Mouse (Mus musculus): ENCODE measurements at regions not wholly inside any gene's neighbourhood (a gene's known extent, or its start where the extent isn't known, plus 50 kb on each side); places are given as distances from the start of the nearest gene placed in this dataset.

DNA sequence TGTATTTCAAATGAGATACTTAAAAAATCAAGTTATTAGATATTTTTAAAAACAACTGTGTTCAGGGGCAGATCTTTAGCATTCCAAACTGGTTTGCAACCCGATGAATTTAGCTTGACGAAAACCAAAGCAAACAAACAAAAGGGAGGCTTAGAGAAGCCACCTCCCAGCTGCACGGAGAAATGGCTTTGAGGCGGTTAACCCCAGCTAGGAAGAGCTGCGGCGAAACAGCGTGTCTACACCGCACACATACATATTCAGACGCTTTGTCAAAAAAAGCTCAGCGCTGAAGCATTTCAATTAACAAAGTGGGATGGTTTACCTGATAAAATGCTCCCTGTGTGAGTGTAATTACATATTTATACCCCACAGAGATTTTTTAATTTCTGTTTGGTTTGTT, 123.0 kb upstream of the Ap5m1 start:
- no peak overlapping the region for H3K9ac ChIP-seq (ENCODE audit: low read depth, low read length)
- H3K4me1 ChIP-seq (ENCODE audit: control insufficient read depth, low read depth, low read length) = no peaks in the 10 kb centered on the region
- 69% methylated on average over 10 of the region's 10 CpGs for WGBS (ENCODE audit: insufficient replicate concordance)
- H3K27ac ChIP-seq (ENCODE audit: low read length) = no peak overlapping the region
- no peak overlapping the region for H3K4me3 ChIP-seq (ENCODE audit: low read depth, low read length)
- H3K36me3 ChIP-seq (ENCODE audit: control insufficient read depth, insufficient read depth) = no peaks in the 10 kb centered on the region
- no peak overlapping the region for H3K4me2 ChIP-seq (ENCODE audit: low read depth, low read length)
- ATAC-seq (ENCODE audit: low read depth) = no peak
- H3K9me3 ChIP-seq (replicated peaks; ENCODE audit: control insufficient read depth, low read length) = no peaks in the 10 kb centered on the region
- H3K27me3 ChIP-seq (ENCODE audit: control insufficient read depth, insufficient read depth, low read depth, low read length) = no peaks in the 10 kb centered on the region

DNA sequence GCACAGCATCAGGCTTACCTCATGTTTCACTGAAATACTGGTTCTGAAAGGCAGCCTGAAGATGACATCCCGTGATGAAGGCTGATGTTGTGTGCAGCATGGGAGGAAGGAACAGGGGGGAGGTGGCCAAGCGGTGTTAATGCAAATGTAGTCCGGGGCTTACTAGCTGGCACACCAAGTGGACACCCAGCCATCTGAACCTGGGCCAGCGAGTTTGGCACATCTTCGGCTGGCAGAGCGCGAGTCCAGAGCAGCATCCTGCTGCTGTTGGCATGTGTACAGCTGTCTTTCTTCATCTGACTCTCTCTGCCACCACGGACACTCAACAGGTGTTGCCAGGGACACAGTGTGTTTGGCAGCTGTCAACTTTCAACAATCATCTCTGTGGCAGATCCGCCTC, 135.0 kb upstream of the Ap5m1 start:
- Histone ChIP-seq H3K4me3 (ENCODE audit: low read depth, low read length) (no peak overlapping the region), H3K4me1 (ENCODE audit: control insufficient read depth, low read depth, low read length) (no peaks in the 10 kb centered on the region), H3K9ac (ENCODE audit: low read depth, low read length) (no peak overlapping the region), H3K27me3 (ENCODE audit: control insufficient read depth, insufficient read depth, low read depth, low read length) (no peaks in the 10 kb centered on the region), H3K9me3 (replicated peaks; ENCODE audit: control insufficient read depth, low read length) (no peaks in the 10 kb centered on the region), H3K4me2 (ENCODE audit: low read depth, low read length) (no peak overlapping the region), H3K27ac (ENCODE audit: low read length) (no peak overlapping the region), H3K36me3 (ENCODE audit: control insufficient read depth, insufficient read depth) (no peaks in the 10 kb centered on the region)
- WGBS (ENCODE audit: insufficient replicate concordance) = 67% methylated on average over 9 of the region's 9 CpGs
- no peak for ATAC-seq (ENCODE audit: low read depth)

DNA sequence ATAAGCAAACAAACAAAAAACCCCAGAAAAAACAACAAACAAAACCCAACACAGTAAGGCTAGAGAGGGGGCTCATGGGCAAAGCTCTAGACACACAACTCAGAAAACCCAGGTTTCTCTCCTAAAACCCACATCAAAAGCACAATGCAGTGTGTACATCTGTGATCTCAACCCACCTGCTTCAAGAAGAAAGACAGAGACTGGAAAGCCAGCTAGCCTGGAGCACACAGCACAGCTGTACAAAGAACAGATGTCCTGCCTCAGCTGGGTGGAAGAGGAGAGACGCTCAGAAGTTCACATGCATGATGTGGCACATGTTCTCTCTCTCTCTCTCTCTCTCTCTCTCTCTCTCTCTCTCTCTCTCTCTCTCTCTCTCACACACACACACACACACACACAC, 140.0 kb upstream of the Ap5m1 start:
- H3K4me1 ChIP-seq (ENCODE audit: control insufficient read depth, low read depth, low read length) = no peaks in the 10 kb centered on the region
- no peak overlapping the region for H3K9ac ChIP-seq (ENCODE audit: low read depth, low read length)
- no peaks in the 10 kb centered on the region for H3K9me3 ChIP-seq (replicated peaks; ENCODE audit: control insufficient read depth, low read length)
- 50% methylated on average over 1 of the region's 1 CpGs for WGBS (ENCODE audit: insufficient replicate concordance)
- no peak overlapping the region for H3K4me3 ChIP-seq (ENCODE audit: low read depth, low read length)
- H3K4me2 ChIP-seq (ENCODE audit: low read depth, low read length) = no peak overlapping the region
- H3K27ac ChIP-seq (ENCODE audit: low read length) = no peak overlapping the region
- H3K27me3 ChIP-seq (ENCODE audit: control insufficient read depth, insufficient read depth, low read depth, low read length) = no peaks in the 10 kb centered on the region
- no peak for ATAC-seq (ENCODE audit: low read depth)
- H3K36me3 ChIP-seq (ENCODE audit: control insufficient read depth, insufficient read depth) = no peaks in the 10 kb centered on the region

DNA sequence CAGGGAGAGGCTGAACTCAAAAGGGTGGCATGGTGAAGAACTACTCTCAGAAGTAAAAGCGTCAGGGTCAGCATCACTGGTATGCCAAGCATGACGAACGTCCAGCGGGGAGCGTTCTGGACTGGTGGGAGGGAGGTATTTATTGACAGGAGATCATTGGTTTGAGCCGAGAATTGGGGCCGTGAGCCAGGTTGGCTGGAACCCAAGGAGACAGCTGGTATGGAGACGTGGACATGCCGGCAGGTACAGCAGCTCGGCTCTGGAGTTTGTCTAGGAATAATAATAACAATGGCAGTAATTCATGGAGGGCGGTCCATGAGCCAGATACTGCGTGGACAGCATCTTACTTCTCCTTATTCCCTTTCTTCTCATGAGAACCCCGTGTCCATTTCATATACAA, 156.5 kb upstream of the Ap5m1 start:
- Histone ChIP-seq H3K27me3 (ENCODE audit: control insufficient read depth, insufficient read depth, low read depth, low read length) (no peaks in the 10 kb centered on the region), H3K4me2 (ENCODE audit: low read depth, low read length) (no peak overlapping the region), H3K4me1 (ENCODE audit: control insufficient read depth, low read depth, low read length) (no peaks in the 10 kb centered on the region), H3K9ac (ENCODE audit: low read depth, low read length) (no peak overlapping the region), H3K36me3 (ENCODE audit: control insufficient read depth, insufficient read depth) (no peaks in the 10 kb centered on the region), H3K4me3 (ENCODE audit: low read depth, low read length) (no peak overlapping the region), H3K9me3 (replicated peaks; ENCODE audit: control insufficient read depth, low read length) (no peaks in the 10 kb centered on the region), H3K27ac (ENCODE audit: low read length) (no peak overlapping the region)
- 69% methylated on average over 13 of the region's 13 CpGs for WGBS (ENCODE audit: insufficient replicate concordance)
- ATAC-seq (ENCODE audit: low read depth) = no peak

DNA sequence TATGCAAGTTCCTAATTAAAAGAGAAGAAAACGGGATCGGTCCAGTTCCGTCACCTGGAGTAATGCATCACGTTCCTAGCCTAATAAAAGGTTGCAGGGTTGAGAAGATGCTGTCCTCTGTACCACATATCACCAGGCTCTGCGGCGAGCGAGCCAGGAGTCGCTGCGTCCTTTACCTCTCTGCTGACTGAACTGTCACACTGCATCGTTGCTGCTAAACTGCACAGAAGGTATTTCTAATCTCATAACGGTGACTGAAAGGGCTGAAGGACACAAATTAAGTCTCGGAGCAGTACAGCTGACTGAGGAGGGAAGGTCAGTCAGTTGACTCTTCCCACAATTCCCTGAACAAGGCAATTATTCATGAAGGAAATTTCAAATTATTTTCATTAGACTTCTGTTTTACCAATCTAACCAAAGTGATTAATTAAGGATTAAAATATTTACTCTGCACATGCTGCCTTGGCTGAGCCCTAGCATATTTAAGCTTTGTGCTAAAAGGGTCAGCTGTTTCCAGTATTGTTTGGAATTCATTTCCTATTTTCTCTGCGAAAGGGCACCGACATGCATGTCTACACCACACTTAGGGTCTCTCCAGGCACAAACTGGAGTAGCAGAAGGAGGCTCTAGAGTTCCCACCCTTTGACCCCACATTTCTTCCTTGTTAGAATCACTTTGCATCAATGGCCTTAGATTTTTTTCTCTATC, 157.8 kb upstream of the Ap5m1 start:
- no peak overlapping the region for H3K4me3 ChIP-seq (ENCODE audit: low read depth, low read length)
- no peak overlapping the region for H3K4me2 ChIP-seq (ENCODE audit: low read depth, low read length)
- no peaks in the 10 kb centered on the region for H3K27me3 ChIP-seq (ENCODE audit: control insufficient read depth, insufficient read depth, low read depth, low read length)
- ATAC-seq (ENCODE audit: low read depth) = no peak
- H3K36me3 ChIP-seq (ENCODE audit: control insufficient read depth, insufficient read depth) = no peaks in the 10 kb centered on the region
- no peak overlapping the region for H3K9ac ChIP-seq (ENCODE audit: low read depth, low read length)
- no peaks in the 10 kb centered on the region for H3K4me1 ChIP-seq (ENCODE audit: control insufficient read depth, low read depth, low read length)
- no peaks in the 10 kb centered on the region for H3K9me3 ChIP-seq (replicated peaks; ENCODE audit: control insufficient read depth, low read length)
- WGBS (ENCODE audit: insufficient replicate concordance) = 66% methylated on average over 14 of the region's 14 CpGs
- H3K27ac ChIP-seq (ENCODE audit: low read length) = no peak overlapping the region

- no peak overlapping the region for H3K4me2 ChIP-seq (ENCODE audit: low read depth, low read length)
- no peaks in the 10 kb centered on the region for H3K27me3 ChIP-seq (ENCODE audit: control insufficient read depth, insufficient read depth, low read depth, low read length)
- no peaks in the 10 kb centered on the region for H3K9me3 ChIP-seq (replicated peaks; ENCODE audit: control insufficient read depth, low read length)
- H3K4me3 ChIP-seq (ENCODE audit: low read depth, low read length) = no peak overlapping the region
- no peak overlapping the region for H3K27ac ChIP-seq (ENCODE audit: low read length)
- 61% methylated on average over 6 of the region's 6 CpGs for WGBS (ENCODE audit: insufficient replicate concordance)
- H3K36me3 ChIP-seq (ENCODE audit: control insufficient read depth, insufficient read depth) = no peaks in the 10 kb centered on the region
- H3K9ac ChIP-seq (ENCODE audit: low read depth, low read length) = no peak overlapping the region
- no peaks in the 10 kb centered on the region for H3K4me1 ChIP-seq (ENCODE audit: control insufficient read depth, low read depth, low read length)
- ATAC-seq (ENCODE audit: low read depth) = no peak
Observed at GRCm38 (mm10) chr14:48907403-48907973, 158.4 kb upstream of the Ap5m1 start.

DNA sequence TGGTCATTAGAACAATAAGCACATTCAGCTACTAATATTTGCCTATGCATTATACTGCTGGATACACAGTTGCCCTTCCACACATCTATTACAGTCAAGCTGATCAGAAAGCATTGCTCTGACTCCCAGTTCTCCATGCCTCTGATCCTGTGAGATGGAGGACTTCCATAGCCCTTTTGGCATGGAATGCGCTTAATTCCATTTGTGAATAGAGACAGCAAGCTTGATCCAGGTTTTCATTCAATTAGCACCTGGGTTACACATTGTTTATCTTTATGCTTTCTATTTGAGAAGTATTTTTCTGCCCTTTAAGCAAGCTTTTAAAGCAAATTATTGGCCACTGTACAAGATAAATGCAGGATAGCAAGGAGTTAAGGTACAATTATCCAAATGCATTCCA, 158.9 kb upstream of the Ap5m1 start:
- Histone ChIP-seq H3K4me1 (ENCODE audit: control insufficient read depth, low read depth, low read length) (no peaks in the 10 kb centered on the region), H3K36me3 (ENCODE audit: control insufficient read depth, insufficient read depth) (no peaks in the 10 kb centered on the region), H3K4me3 (ENCODE audit: low read depth, low read length) (no peak overlapping the region), H3K27me3 (ENCODE audit: control insufficient read depth, insufficient read depth, low read depth, low read length) (no peaks in the 10 kb centered on the region), H3K27ac (ENCODE audit: low read length) (no peak overlapping the region), H3K4me2 (ENCODE audit: low read depth, low read length) (no peak overlapping the region), H3K9ac (ENCODE audit: low read depth, low read length) (no peak overlapping the region), H3K9me3 (replicated peaks; ENCODE audit: control insufficient read depth, low read length) (no peaks in the 10 kb centered on the region)
- ATAC-seq (ENCODE audit: low read depth) = no peak
- WGBS (ENCODE audit: insufficient replicate concordance) = 76% methylated on average over 1 of the region's 1 CpGs

GRCm38 (mm10) chr14:48904576-48904975, 161.3 kb upstream of the Ap5m1 start:
- Histone ChIP-seq H3K9ac (ENCODE audit: low read depth, low read length) (no peak overlapping the region), H3K36me3 (ENCODE audit: control insufficient read depth, insufficient read depth) (no peaks in the 10 kb centered on the region), H3K9me3 (replicated peaks; ENCODE audit: control insufficient read depth, low read length) (no peaks in the 10 kb centered on the region), H3K4me1 (ENCODE audit: control insufficient read depth, low read depth, low read length) (no peaks in the 10 kb centered on the region), H3K4me2 (ENCODE audit: low read depth, low read length) (no peak overlapping the region), H3K4me3 (ENCODE audit: low read depth, low read length) (no peak overlapping the region), H3K27me3 (ENCODE audit: control insufficient read depth, insufficient read depth, low read depth, low read length) (no peaks in the 10 kb centered on the region), H3K27ac (ENCODE audit: low read length) (no peak overlapping the region)
- 57% methylated on average over 1 of the region's 1 CpGs for WGBS (ENCODE audit: insufficient replicate concordance)
- no peak for ATAC-seq (ENCODE audit: low read depth)

- WGBS (ENCODE audit: insufficient replicate concordance) = 40% methylated on average over 5 of the region's 5 CpGs
Observed at GRCm38 (mm10) chr14:48903526-48903925, 162.4 kb upstream of the Ap5m1 start.

More at GRCm38 (mm10) chr14:48903526-48903925, 162.4 kb upstream of the Ap5m1 start:
- H3K4me3 ChIP-seq (ENCODE audit: low read depth, low read length) = no peak overlapping the region
- no peak for ATAC-seq (ENCODE audit: low read depth)
- H3K9ac ChIP-seq (ENCODE audit: low read depth, low read length) = no peak overlapping the region
- H3K27ac ChIP-seq (ENCODE audit: low read length) = no peak overlapping the region
- no peaks in the 10 kb centered on the region for H3K36me3 ChIP-seq (ENCODE audit: control insufficient read depth, insufficient read depth)
- no peaks in the 10 kb centered on the region for H3K9me3 ChIP-seq (replicated peaks; ENCODE audit: control insufficient read depth, low read length)
- no peaks in the 10 kb centered on the region for H3K4me1 ChIP-seq (ENCODE audit: control insufficient read depth, low read depth, low read length)
- H3K4me2 ChIP-seq (ENCODE audit: low read depth, low read length) = no peak overlapping the region
- no peaks in the 10 kb centered on the region for H3K27me3 ChIP-seq (ENCODE audit: control insufficient read depth, insufficient read depth, low read depth, low read length)

All from liver, embryonic 16.5 days (tissue).